Mouse (Mus musculus): ENCODE measurements at regions not wholly inside any gene's neighbourhood (a gene's known extent, or its start where the extent isn't known, plus 50 kb on each side); places are given as distances from the start of the nearest gene placed in this dataset.

GRCm38 (mm10) chr4:39179445-39179844, 270.6 kb upstream of the 1700009N14Rik start:
- DNase-seq (ENCODE audit: low spot score in 2 of 2), result no peak

- no peak for DNase-seq (ENCODE audit: low spot score in 2 of 2)
Observed at GRCm38 (mm10) chr4:39185680-39186079, 264.4 kb upstream of the 1700009N14Rik start.

- DNase-seq (ENCODE audit: low spot score in 2 of 2), result peak in 1 of 2 experiments; percentile 30
Observed at GRCm38 (mm10) chr4:39199152-39199551, 250.9 kb upstream of the 1700009N14Rik start.

- DNase-seq (ENCODE audit: low spot score in 2 of 2), result peak in 1 of 2 experiments; percentile 24
Observed at GRCm38 (mm10) chr4:39210599-39210998, 239.5 kb upstream of the 1700009N14Rik start.
